Comparison of ENCODE assay signal across 8 mouse cellular contexts in genomic region chr9:121385091-121385748, GRCm38 (mm10).
DNase-seq lines count a peak whose midpoint lies in the region; ATAC-seq lines count a peak whose summit lies in the region.

No protein-coding gene starts in this region.

- H3K9ac ChIP-seq in hindbrain, embryonic 14.5 days, result 0 out of 2 replicates have a peak overlapping the region, but pooled peaks have one; percentile 13

- no peak overlapping the region for H3K27ac ChIP-seq in hindbrain, embryonic 14.5 days

- peak; percentile 80 for DNase-seq in gastrocnemius, adult 18-20 months (ENCODE audit: low spot score)
- no peak for DNase-seq in gastrocnemius, postnatal 25 days
- peak; percentile 92 for DNase-seq in cerebellum, adult 9-10 months
- DNase-seq in frontal cortex, adult 2 months (ENCODE audit: extremely low spot score in 1 of 2, low spot score in 1 of 2), result peak; percentile 75 to 97
- DNase-seq in hindbrain, embryonic 14.5 days (ENCODE audit: low spot score), result peak; percentile 81
- DNase-seq in left cerebral cortex, postnatal 25 days (ENCODE audit: low spot score in 2 of 2), result peak; percentile 90 to 96
- peak; percentile 83 for DNase-seq in mesoderm, embryonic 11.5 days (ENCODE audit: low read depth, low spot score)
- peak; percentile 88 for DNase-seq in right cerebral cortex, postnatal 4 days

- no peaks in the 10 kb centered on the region for H3K36me3 ChIP-seq in hindbrain, embryonic 14.5 days (replicated peaks; ENCODE audit: control insufficient read depth, insufficient read depth)

- peaks cover 24% of the 10 kb centered on the region; the same call in 1 of the 2 replicates for H3K4me1 ChIP-seq in hindbrain, embryonic 14.5 days (replicated peaks; ENCODE audit: control insufficient read depth, insufficient read depth, low read length)

- no peaks in the 10 kb centered on the region for H3K27me3 ChIP-seq in hindbrain, embryonic 14.5 days (ENCODE audit: control insufficient read depth, insufficient read depth, low read length)

- 0 out of 2 replicates have a peak, but pooled peaks have one; percentile 22 for ATAC-seq in hindbrain, embryonic 14.5 days (ENCODE audit: low FRiP score)

- no peak overlapping the region for H3K4me3 ChIP-seq in hindbrain, embryonic 14.5 days (replicated peaks; ENCODE audit: low read length)

- WGBS in hindbrain, embryonic 14.5 days, result 38% methylated on average over 16 of the region's 16 CpGs

- H3K9me3 ChIP-seq in hindbrain, embryonic 14.5 days (ENCODE audit: control insufficient read depth, low read length), result no peaks in the 10 kb centered on the region

- intact Hi-C loops in left cerebral cortex, postnatal 25 days (cut with DNase I), result loop anchor here (5.0 kb wide), 2 partner anchors 67 to 217 kb away; no protein-coding TSS in a partner anchor

- no peak overlapping the region for H3K4me2 ChIP-seq in hindbrain, embryonic 14.5 days (replicated peaks)
